Mouse (Mus musculus) thymus, postnatal 10 days (tissue): ENCODE results near the gene Ift20.
"Not testable (repeated sequence)": the region's sequence is repeated elsewhere in the genome, so short reads cannot be mapped to it uniquely, and the experiment has no call there.

Source experiments
- DNase-seq, 2 experiments: peaks; one replicate each; pipeline ENCODE4 v3.0.0; 2021; ENCODE audit warnings: low spot score in 2 of 2

Gene Ift20

GRCm38 (mm10) chr11:78566775-78567174 lies 30.6 kb downstream of the Ift20 start:
- DNase-seq = no peak

- no peak for DNase-seq
These were observed 31.5 kb downstream of the Ift20 start for GRCm38 (mm10) chr11:78567614-78568013.

GRCm38 (mm10) chr11:78568827-78569226 lies 32.7 kb downstream of the Ift20 start:
- DNase-seq = no peak

GRCm38 (mm10) chr11:78569806-78570205 lies 33.6 kb downstream of the Ift20 start:
- DNase-seq = no peak

GRCm38 (mm10) chr11:78571441-78571840 lies 35.3 kb downstream of the Ift20 start:
- no peak for DNase-seq

- no peak for DNase-seq
These were observed 35.7 kb downstream of the Ift20 start for GRCm38 (mm10) chr11:78571854-78572253.

GRCm38 (mm10) chr11:78574031-78574430 lies 37.9 kb downstream of the Ift20 start:
- not testable (repeated sequence) for DNase-seq

GRCm38 (mm10) chr11:78574536-78574935 lies 38.4 kb downstream of the Ift20 start:
- DNase-seq = no peak

- DNase-seq = no peak
These were observed 38.8 kb downstream of the Ift20 start for GRCm38 (mm10) chr11:78574975-78575374.

GRCm38 (mm10) chr11:78582848-78583247 lies 46.7 kb downstream of the Ift20 start:
- DNase-seq = no peak

- DNase-seq = no peak
These were observed 49.9 kb downstream of the Ift20 start for GRCm38 (mm10) chr11:78586099-78586498.

- not testable (repeated sequence) for DNase-seq
These were observed 51.5 kb downstream of the Ift20 start for GRCm38 (mm10) chr11:78587677-78588076.
